Mouse (Mus musculus) layer of hippocampus, postnatal 36 days (tissue): ENCODE results near the gene Eif4g3. TPM values are rescaled to one million over a fixed set of nuclear protein-coding genes. Genes with fewer than 3 reads are reported as not detected.

Source experiments
- DNase-seq, 2 experiments: peaks; one replicate each; pipeline ENCODE4 v3.0.0; 2022
- total RNA-seq, 2 experiments: library from RNA; stranded (reverse); gene quantifications; 2 replicates each; pipeline ENCODE4 v1.2.3; 2021

The Eif4g3 gene
- total RNA-seq, 2 experiments from 2014 or later: 142 to 157 TPM

GRCm38 (mm10) chr4:138102413-138102812, 109.6 kb downstream of the Eif4g3 start:
- no peak for DNase-seq

DNA sequence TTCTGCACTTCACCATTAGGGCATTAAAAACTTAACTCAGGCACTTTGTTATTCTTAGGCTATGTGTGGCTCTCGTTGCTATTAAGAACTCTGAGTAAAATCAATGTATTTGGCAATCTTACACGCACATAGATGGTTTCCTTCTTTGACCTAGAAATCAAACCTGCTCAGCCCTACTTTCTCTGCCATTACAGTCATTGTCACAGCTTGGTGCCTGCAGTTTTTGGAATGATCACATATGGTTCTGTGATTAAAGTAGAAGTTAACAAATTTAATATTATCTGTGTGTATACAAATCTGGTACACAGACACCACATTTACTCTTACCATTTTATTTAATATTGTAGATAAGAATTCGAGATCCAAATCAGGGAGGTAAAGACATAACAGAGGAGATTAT, 112.1 kb downstream of the Eif4g3 start:
- no peak for DNase-seq

- peak in 1 of 2 experiments; percentile 63 for DNase-seq
Observed at GRCm38 (mm10) chr4:138107441-138108409, 114.9 kb downstream of the Eif4g3 start.

DNA sequence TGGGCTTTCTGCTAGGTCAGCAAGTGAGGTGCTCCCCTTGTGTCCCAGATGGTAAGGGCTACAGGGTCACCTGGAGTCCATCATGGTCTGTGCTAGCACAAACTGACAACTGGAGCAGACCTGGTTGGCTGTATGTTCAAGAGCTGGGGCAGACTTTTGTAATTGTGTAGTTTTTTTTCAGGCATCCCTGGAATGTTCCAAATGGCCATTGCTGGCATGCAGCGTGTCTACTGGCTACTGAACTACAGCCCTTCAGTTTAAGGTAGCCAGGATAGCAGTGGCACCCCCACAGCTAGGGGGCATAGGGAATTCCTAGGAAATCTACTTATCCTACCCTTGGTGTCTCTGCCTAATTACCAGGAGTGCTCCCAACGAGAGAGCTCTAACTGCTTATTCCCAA, 115.7 kb downstream of the Eif4g3 start:
- DNase-seq: no peak

DNA sequence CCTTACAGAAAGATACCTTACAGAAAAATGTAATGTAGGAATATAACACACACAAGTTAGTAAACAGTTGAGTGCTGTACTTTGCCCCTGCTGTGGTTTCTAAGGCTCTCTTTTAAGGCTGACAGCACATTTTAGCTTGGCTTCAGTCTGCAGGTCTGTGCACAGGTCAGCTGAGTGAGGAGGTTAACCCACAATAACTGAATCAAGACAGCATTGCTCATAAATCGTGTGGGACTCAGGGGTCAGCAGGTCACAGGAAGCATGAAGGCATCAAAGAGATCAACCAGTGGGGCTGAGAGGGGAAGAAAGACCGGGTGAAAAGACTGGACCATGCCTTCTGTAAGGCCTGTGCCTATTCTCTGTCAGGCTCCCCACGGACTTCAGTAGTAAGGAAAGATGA, 116.5 kb downstream of the Eif4g3 start:
- DNase-seq: no peak

- DNase-seq: no peak
Observed at GRCm38 (mm10) chr4:138111858-138112257, 119.0 kb downstream of the Eif4g3 start.

DNA sequence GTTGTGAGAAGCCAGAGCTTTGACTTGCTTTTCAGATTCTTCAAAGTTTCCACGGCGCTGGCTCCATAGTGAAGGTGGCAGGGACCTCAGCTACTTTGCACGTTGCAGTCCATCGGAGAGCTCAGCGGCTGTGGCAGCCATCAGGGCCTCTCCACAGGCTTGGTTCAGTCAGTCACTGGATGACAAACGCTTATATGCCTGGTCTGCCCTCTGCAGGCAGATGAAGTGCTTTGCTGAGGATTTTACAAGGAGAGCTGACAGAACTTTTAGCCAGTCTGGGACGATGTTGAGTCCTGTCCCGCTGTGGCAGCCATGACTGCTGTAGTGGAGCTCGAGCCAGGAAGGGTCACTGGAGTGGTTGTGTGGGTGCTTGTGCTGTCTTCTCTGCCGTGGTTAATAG, 126.9 kb downstream of the Eif4g3 start:
- no peak for DNase-seq

GRCm38 (mm10) chr4:138124046-138124445, 131.2 kb downstream of the Eif4g3 start:
- DNase-seq: no peak

DNA sequence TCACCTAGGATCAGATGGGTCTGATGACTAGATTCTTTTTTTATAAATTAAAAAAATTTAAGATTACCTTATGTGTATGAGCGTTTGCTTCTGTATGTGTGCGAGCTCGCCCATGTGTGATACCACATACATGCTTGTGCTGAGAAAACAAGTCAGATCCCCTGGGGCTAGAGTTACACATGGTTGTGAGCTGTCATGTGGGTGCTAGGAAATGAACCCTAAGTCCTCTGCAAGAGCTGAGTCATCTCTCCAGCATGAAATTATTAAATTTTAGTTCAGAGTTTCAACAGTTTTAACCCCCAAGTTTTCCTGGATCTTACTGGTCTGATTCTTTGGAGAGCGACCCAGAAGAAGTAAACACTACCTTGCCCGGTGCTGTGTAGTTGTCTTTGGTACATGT, 134.5 kb downstream of the Eif4g3 start:
- no peak for DNase-seq

GRCm38 (mm10) chr4:138127781-138128180, 135.0 kb downstream of the Eif4g3 start:
- no peak for DNase-seq

DNA sequence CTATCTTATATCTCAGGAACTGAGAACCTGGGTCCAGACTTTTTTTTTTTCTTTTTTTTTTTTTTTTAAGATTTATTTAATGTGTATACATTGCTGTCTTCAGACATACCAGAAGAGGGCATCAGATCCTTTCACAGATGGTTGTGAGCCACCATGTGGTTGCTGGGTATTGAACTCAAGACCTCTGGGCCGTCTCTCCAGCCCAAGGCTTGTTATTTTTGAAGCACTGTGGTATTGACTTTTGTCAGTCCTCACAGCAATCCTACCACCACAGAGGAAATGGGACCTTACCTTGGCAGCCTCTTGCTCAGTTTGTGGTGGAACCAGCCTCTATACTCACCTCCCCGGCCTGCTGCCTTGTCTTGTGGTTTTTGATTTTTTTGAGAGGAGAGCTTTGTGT, 137.3 kb downstream of the Eif4g3 start:
- DNase-seq: no peak

- DNase-seq: peak; percentile 40 to 48
Observed at GRCm38 (mm10) chr4:138131226-138131625, 138.4 kb downstream of the Eif4g3 start.

GRCm38 (mm10) chr4:138131716-138132115, 138.9 kb downstream of the Eif4g3 start:
- no peak for DNase-seq

DNA sequence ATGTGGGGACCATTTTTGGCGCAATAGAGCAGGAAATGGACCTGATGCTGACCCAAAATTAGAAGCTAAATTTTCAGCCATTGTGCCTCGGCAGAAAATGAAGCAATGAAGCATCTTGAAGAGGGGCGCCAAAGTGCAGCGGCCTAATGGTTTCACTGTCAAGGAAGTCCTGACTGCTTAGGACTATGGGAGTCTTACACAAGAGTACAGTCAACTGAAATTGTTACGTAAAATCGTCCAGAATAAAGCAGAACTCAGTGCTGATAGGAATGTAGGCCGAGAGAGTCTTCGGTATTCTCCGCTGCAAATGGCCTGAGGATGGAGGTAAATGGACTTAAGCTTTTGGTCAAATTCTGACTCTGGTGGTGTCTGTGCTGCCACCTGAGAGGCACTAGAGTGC, 140.5 kb downstream of the Eif4g3 start:
- DNase-seq: no peak

DNA sequence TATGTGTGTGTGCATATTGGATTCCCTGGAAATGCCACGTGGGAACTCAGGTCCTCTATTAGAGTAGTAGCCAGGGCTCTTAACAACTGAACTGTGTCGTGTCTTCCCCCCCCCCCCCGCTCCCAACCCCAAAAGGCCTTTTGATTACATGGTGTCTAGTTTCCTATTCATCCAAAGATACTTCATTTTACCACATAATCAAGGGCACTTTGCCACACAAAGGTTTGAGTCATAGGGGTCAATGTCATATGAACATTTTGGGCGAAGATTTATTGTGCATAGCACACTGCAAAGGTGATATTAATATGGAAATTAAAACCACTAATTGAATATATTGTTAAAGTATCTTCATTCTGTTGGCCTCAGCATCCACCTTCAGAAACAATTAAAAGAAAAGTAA, 144.5 kb downstream of the Eif4g3 start:
- DNase-seq: no peak

- no peak for DNase-seq
Observed at GRCm38 (mm10) chr4:138137804-138138203, 145.0 kb downstream of the Eif4g3 start.

DNA sequence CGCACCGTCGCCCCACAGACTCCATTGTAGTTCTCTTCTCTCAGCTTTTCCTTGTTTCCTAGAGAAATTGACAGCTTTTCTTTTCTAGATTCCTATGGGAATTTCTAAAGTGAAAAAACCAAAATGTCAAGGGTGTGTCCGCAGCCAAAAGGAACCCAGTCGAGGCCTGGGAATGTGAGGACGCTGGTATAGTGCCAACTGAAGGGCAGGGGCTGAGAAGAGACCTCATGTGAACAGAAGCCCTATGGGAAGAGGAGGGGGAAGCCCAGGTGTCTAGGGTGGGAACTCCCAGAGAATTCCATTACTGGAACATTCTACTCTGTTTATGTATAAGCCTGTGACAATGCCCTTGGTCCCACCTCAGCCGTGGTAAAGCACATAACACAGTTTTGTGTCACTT, 145.4 kb downstream of the Eif4g3 start:
- DNase-seq: no peak

GRCm38 (mm10) chr4:138141358-138141757, 148.5 kb downstream of the Eif4g3 start:
- DNase-seq: no peak

DNA sequence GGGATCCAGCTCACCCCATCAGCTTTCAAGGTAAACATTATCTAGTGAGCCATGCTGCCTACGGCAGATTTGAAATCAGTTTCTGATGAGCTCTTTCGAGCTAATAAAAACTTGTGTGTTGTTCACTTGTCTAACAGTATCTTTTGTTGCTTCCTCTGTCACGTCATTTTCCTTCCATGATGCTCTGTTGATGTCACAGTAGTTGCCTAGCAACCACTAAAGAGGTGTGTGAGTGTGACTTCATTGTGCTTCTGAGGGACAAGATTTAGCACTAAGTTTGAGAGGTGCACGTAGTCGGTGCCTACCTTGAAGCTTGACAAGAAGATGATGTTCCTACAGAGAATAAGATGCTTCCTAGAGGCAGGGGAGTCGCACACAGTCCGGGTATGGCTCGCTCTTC, 154.4 kb downstream of the Eif4g3 start:
- no peak for DNase-seq

DNA sequence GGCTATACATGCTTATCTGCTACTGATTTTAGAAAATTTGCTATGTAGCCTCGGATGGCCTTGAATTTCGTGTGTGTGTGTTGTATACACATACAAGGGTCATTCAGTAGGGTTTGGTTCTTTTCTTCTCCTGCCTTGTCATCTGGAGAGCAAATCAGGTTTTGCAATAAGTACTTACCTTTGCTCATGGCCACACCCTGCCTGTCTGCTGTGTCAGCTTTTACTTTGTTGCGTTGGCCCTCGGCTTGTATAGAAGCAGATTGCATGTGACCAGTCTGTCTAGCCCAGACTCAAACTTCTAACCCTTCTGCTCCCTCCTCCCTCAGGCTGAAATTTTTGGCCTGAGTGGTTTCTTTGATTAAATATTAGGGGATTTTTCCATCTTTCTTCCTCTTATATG, 157.2 kb downstream of the Eif4g3 start:
- DNase-seq: no peak

- no peak for DNase-seq
Observed at GRCm38 (mm10) chr4:138151226-138151625, 158.4 kb downstream of the Eif4g3 start.

DNA sequence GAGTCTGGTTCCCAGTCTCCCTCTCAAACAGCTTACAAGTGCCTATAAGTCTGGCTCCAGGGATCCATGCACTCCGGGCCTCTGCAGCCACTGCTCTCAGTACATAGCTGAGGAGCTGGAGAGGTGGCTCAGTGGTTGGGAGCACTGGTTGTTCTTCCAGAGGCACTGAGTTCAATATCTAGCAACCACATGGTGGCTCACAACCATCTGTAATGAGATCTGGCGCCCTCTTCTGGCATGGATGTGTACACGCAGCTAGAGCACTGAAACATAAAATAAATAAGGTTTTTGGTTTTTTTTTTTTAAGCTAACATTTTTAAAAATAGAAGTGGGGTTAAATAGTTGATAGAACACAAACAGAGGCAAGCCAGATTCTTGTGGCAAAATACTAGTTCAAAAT, 161.2 kb downstream of the Eif4g3 start:
- DNase-seq: no peak

DNA sequence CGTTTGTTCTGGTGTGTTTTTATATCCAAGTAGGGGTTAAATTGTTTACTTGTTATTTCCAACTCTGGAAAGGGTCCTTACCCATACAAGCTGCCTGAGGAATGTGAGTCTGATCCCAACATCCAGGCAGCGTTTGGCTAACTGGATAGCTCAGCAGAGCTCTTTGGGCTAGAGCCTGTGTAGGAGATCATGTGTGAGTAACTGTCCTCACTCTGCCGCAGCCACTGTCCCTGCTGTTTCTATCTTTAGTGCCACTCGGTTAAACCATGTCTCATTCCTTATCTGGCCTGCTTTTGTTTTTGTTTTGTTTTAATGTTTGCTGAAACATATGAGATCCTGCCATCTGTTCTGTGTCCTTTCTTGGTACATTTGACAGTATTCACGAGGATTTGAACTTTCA, 168.1 kb downstream of the Eif4g3 start:
- DNase-seq: no peak

DNA sequence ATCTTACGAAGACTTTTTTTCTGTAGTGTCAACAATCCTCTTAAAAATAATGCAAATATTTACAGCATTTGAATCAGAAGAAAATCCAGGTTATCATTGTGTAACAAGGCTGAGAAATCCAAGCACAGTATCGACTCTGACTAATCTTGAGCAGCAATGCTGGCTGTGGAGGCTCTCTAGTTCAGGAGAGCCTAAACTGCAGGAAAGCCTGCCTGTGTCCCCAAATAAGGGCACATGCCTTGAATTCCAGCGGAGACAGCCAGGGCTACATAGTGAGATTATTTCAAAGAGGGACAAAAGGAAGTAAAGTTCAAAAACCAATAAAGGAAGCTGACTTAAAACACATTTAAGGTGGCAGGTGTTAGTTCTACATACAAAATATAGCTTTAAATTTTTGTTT, 168.7 kb downstream of the Eif4g3 start:
- DNase-seq: no peak
